Mouse (Mus musculus) gastrocnemius, adult 8-10 months (tissue): ENCODE measurements around the gene Ssbp1. TPM values are rescaled to one million over a fixed set of nuclear protein-coding genes. Genes with fewer than 3 reads are reported as not detected.

Experiments
- DNase-seq, 2 experiments: peaks; one replicate each; pipeline ENCODE4 v3.0.0; 2022; ENCODE audit warnings: low spot score in 2 of 2
- total RNA-seq, 4 experiments: library from RNA; stranded (reverse); gene quantifications; 2 replicates each; pipeline ENCODE4 v1.2.4; 2022

The Ssbp1 gene
- total RNA-seq, 4 experiments from 2014 or later, result 19.7 to 23.9 (median 21.7) TPM

DNA sequence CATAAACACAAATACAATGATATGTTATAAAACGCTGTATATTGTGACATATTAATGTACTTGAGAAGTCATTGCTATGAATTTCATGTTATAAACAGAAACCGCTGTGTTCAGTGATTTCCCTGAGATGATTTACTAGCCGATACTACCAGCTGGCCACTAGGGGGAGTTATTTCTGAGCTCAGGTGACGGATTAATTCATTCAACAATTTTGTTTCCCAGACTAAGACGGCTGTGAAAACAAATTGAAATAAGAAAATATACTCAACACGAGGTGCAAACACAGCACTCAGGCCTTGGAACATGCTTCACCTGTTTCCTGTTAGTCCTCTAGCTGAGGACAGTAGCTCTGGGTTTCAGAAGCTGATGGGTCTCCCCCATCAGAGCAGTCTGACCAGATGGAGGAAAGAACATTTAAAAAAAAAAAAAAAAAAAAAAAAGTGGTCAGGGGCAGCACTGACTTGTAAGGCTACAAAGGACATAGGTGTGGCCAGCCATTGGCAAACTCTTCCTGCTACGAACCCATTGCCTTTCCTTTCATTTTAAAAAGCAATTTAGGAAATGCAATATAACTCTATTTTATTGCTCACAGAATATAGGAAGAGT is 16.6 kb upstream of the Ssbp1 start:
- no peak for DNase-seq

DNA sequence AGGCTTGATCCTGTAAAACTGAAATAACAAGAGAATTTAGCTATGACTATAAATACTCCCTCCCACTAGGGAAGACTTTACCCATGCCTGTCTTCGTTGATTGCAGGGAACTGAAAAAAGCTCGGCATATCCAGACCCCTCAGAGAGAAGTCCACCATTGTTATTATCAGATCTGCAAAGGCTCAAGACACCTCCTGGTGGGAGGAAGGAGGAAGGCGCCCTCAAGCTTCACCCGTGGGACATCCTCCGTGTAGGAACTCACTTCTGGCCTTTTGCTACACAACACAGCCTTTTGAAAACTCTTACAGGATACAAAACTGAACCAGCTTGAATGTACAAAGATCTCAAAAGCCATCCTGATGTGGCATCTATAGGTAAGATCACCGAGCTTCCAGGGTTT is 5.4 kb upstream of the Ssbp1 start:
- no peak for DNase-seq

- DNase-seq, result no peak
Observed at GRCm38 (mm10) chr6:40471720-40472010, 513 bp downstream of the Ssbp1 start.

DNA sequence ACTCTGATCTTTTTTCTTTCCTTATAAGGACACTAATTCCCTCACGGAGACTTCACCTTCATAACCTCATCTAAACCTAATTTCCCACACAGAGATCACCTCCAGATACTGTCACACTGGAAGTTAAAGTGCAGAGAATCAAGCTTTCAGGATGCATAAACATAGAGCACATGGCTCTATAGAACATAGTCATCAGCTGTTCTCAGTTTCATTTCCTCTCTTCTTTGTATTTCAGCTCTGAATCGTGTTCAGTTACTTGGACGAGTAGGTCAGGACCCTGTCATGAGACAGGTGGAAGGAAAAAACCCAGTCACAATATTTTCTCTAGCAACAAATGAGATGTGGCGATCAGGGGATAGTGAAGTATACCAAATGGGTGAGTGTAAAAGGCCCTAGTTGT is 5.0 kb downstream of the Ssbp1 start:
- no peak for DNase-seq

DNA sequence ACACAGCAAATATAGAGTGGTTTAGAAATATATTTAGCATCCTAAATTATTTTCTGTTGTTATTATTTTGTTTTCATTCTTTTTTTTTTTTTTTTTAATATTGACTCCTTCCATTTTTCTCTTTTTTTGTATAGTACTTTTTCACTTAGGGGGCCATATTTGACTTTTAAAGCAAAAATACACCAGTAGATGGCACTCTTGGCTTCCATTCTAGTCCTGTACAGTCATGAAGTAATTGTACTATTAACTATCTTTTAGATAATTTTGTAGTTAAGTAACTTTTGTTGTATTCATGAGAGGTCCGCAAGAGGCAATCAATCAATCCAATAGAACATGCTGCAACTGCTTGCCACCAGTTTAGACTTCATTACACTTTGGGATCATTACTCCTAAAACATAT is 8.6 kb downstream of the Ssbp1 start:
- no peak for DNase-seq

DNA sequence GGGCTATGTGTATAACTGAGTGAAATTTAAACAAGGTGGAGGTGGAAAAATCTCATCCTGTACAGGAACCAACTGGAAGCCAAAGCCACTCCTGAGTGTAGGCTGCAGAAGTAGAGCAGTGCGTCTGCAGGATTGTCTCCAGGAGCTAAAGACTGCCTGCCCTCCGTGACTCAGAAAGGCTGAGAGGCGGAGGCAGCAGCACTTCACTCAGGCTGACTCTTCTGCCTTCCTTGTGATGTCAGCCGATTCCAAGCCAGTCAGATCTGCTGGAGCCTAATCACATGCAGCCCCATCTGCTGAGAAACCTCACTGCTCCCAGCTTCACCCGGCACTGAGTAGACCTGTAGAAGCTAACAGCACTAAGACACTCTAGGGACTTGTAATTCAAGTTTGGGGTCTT is 11.2 kb downstream of the Ssbp1 start:
- DNase-seq, result no peak

DNA sequence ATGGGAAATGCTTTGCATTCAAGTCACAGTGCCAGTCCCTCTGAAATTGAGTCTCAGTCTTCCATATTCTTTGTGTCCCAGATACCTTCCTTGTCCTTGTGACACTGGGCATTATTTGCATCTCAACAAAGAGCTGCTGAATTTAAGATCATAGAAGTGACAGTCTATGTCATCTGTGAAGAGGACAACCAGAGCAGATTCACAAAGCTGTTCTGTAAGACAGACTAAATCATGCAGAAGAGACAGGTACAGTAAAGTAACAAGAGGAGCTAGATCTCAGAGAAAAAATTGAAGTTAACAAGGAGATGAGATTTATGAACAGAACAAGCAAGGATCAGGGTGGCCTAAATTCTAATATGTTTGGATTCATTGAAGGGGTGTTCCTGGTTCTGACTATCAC is 19.8 kb downstream of the Ssbp1 start, which contains the start of gene Tas2r137:
TSS of gene Tas2r137 (plus strand) at position 301 of the 400 bp plus-strand sequence.
- DNase-seq, result no peak

DNA sequence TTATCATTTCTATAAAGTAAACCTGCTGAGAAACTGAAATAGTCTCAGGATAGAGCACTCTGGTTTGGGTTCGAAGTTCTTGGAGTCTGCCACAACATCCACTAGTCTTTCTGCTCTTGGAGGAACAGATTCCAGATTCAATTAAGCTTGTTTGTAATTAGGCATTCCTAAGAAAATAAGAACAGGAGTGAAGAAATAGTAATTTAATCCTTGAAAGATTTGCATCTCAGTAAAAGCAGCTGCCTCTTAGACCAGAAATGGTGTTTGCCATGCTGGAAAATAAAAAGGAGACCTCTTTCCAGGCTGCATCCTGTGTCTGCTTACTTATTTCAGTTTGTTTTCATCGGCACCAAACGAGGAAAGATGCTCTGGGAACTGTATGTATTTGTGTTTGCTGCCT is 22.1 kb downstream of the Ssbp1 start, which contains the start of gene Tas2r108:
TSS of gene Tas2r108 (plus strand) at position 301 of the 400 bp plus-strand sequence.
- DNase-seq, result no peak

- DNase-seq, result no peak
Observed at GRCm38 (mm10) chr6:40519408-40519807, 48.3 kb downstream of the Ssbp1 start, which contains the start of gene Prss37. Prss37 (minus strand) TSS chr6:40519508.

Other genes with a start within 250 kb of the Ssbp1 start
- 1 to 10 TPM; 4.1 to 6.9 (median 5.8) TPM for gene Agk, start 146.2 kb upstream of the Ssbp1 start, total RNA-seq
- gene E330009J07Rik, start 35.2 kb upstream of the Ssbp1 start, total RNA-seq, result 1 to 10 TPM in 1 of 4 experiments, under 1 TPM in 3; 0.60 to 1.1 (median 0.86) TPM
- not detected for gene Wee2, start 32.3 kb upstream of the Ssbp1 start, total RNA-seq
- not detected for gene Tas2r137, start 19.9 kb downstream of the Ssbp1 start, total RNA-seq
- not detected for gene Tas2r108, start 22.2 kb downstream of the Ssbp1 start, total RNA-seq
- not detected for gene Prss37, start 48.2 kb downstream of the Ssbp1 start, total RNA-seq
- gene Olfr461, start 83.7 kb downstream of the Ssbp1 start, total RNA-seq, result not detected
- not detected for gene Olfr460, start 98.1 kb downstream of the Ssbp1 start, total RNA-seq
- gene Clec5a, start 114.5 kb downstream of the Ssbp1 start, total RNA-seq, result under 1 TPM in 2 of 4 experiments, not detected in 2; 0.11 to 0.47 TPM
- gene Tas2r138, start 142.0 kb downstream of the Ssbp1 start, total RNA-seq, result not detected
- under 1 TPM; 0.07 to 0.43 (median 0.18) TPM for gene Mgam, start 157.5 kb downstream of the Ssbp1 start, total RNA-seq